Mouse (Mus musculus) liver, adult 2 months (tissue): ENCODE data around the gene Celf1.

ENCODE experiments used
- CTCF ChIP-seq: fragments of 200-500 bp; IDR thresholded peaks from 2 replicates; pipeline ENCODE4 v1.5.1; 2011; ENCODE audit warnings: low read depth, low read length, control low read depth
- POLR2A ChIP-seq: fragments of 200-500 bp; IDR thresholded peaks from 2 replicates; pipeline ENCODE4 v1.6.1; 2011; ENCODE audit warnings: low read length, control low read depth; ENCODE audit not compliant: insufficient read depth; ENCODE audit errors: extremely low read depth

- no peak for TF ChIP-seq CTCF
- no peak for TF ChIP-seq POLR2A
These were observed 28.5 kb upstream of the Celf1 start for GRCm38 (mm10) chr2:90911668-90912067.
